Mouse (Mus musculus): ENCODE results near the gene Snrpa. TPM values are rescaled to one million over a fixed set of nuclear protein-coding genes. Genes with fewer than 3 reads are reported as not detected.
A peak's percentile ranks its signal among the peaks of the same experiment; 100 is the strongest.

The Snrpa gene
- polyA plus RNA-seq, 1 experiment, result 99.4 TPM

DNA sequence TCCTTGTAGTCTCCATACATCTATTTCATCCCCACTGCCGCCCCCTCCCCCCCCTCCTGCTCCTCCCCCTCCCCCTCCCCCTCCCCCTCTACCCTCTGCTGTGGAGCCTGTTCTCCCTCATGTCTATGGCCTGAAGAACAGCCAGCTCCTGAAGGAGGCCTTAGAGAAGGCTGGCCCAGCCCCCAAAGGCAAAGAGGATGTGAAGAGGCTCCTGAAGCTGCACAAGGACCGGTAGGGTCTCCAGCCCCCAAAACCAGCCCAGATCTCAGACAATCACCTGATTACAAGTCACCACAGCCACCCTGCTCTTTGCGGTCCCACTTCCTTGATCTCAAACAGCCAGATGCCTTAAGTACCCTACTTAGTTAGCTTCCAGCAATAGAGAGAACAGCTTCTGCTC lies 1.1 kb upstream of the Snrpa start:
- Histone ChIP-seq H3K4me3 (replicated peaks; ENCODE audit: control insufficient read depth, low read depth, low read length) (no peak overlapping the region), H3K4me1 (ENCODE audit: control insufficient read depth, insufficient read depth, low read length) (peaks cover 3% of the 10 kb centered on the region; the same call in 1 of the 2 replicates), H3K27ac (ENCODE audit: control insufficient read depth, insufficient read depth, low read depth, low read length, poor library complexity) (no peak overlapping the region)
- TF ChIP-seq POLR2A (IDR thresholded peaks at IDR 0.05; ENCODE audit: borderline replicate concordance, control insufficient read depth, low read depth, low read length) (no peak), CTCF (IDR thresholded peaks at IDR 0.05; ENCODE audit: control insufficient read depth, insufficient read depth, low read length) (no peak)
- WGBS, result 73% methylated on average over 3 of the region's 3 CpGs

DNA sequence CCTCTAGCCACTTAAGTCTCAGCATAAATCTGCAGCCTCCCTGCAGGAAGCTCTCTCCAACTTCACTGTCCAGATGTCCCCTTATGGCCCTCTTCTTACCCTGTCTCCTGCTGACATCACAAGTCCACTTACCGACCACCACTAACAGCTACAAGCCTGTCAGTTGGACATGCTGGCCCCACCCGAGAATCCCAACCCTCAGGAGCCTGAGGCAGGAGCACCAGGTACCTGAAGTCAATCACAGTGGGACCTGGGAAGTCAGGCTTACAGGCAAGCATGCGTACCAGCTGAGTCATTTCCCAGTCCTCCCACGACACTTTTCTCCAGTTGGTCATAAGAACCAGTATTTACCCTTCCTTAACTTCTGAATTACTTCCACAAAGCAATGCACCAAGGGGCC lies 2.3 kb downstream of the Snrpa start:
- WGBS, result 69% methylated on average over 4 of the region's 4 CpGs
- Histone ChIP-seq H3K4me3 (replicated peaks; ENCODE audit: control insufficient read depth, low read depth, low read length) (no peak overlapping the region), H3K4me1 (ENCODE audit: control insufficient read depth, insufficient read depth, low read length) (peaks cover 3% of the 10 kb centered on the region; the same call in 1 of the 2 replicates), H3K27ac (ENCODE audit: control insufficient read depth, insufficient read depth, low read depth, low read length, poor library complexity) (no peak overlapping the region)
- TF ChIP-seq POLR2A (IDR thresholded peaks at IDR 0.05; ENCODE audit: borderline replicate concordance, control insufficient read depth, low read depth, low read length) (no peak), CTCF (IDR thresholded peaks at IDR 0.05; ENCODE audit: control insufficient read depth, insufficient read depth, low read length) (no peak)

DNA sequence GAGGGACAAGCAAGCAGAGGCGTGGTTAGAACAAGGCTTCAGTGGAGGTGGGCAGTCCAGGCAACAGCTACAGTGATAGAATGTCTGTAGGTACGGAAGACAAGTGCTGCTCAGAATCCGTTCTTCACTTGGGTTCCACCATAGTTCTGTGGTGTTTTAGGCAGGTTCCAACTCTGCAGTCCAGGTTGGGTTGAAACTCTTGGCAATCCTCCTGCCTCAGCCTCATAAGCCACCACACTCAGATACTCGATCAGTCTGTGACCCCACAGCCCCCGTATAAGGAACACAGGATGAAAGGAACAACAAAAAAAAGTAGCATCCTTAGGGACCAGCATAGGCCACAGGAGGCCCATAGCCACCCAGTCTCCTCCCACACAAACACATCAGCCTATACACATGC lies 3.6 kb downstream of the Snrpa start:
- WGBS, result 78% methylated on average over 5 of the region's 5 CpGs
- TF ChIP-seq CTCF (IDR thresholded peaks at IDR 0.05; ENCODE audit: control insufficient read depth, insufficient read depth, low read length), result no peak
- no peak for TF ChIP-seq POLR2A (IDR thresholded peaks at IDR 0.05; ENCODE audit: borderline replicate concordance, control insufficient read depth, low read depth, low read length)
- Histone ChIP-seq H3K4me1 (ENCODE audit: control insufficient read depth, insufficient read depth, low read length) (peaks cover 3% of the 10 kb centered on the region; the same call in 1 of the 2 replicates), H3K4me3 (replicated peaks; ENCODE audit: control insufficient read depth, low read depth, low read length) (no peak overlapping the region), H3K27ac (ENCODE audit: control insufficient read depth, insufficient read depth, low read depth, low read length, poor library complexity) (no peak overlapping the region)

DNA sequence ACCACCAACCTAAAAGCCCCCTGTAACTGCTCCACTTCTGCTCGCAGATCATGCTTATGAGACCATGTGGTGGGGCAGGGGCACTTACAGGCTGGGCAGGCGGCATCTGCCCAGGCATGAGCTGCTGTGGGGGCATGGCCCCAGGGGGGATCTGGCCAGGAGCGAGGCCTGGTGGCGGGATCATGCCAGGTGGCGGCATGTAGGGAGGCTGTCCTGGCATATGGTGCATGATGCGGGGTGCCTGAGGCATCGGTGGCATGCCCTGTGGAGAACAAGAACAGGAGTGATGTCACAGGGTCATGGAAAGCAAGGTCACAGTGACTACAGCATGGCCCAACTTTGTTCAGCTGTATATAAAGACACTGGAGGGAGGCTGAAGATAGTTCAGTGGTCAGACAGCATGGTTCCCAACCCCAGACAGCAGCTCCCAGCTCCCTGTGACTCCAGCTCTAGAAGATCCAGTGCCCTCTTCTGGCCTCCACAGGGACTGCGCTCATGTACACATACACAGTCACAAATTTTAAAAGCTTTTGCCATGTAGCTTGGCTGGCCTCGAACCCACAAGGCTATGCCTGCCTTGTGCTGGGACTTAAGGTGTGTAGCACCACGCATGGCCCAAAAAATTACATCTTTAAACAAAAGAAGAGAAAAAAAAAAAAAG lies 6.7 kb downstream of the Snrpa start:
- 92% methylated on average over 10 of the region's 10 CpGs for WGBS

DNA sequence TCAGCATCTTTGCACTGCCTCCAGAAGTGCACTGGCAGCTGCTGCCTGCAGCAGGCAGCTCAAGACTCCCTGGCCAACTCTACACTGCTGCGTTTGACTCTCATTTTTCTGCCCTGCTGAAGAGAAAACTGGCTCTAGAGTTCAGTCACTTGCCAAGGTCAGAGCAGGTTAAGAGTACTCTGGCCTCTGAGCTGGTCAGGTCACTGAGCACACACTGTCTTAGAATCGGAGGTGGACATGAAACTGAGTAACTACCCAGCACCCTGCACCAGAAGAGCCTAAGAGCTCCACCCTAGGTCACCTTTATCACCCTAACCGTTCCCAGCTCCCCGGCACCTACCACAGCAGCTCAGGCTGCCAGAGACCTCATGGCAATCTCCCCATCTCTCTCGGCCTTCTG lies 10.1 kb downstream of the Snrpa start:
- Histone ChIP-seq H3K27ac (ENCODE audit: control insufficient read depth, insufficient read depth, low read depth, low read length, poor library complexity) (no peak overlapping the region), H3K4me1 (ENCODE audit: control insufficient read depth, insufficient read depth, low read length) (no peaks in the 10 kb centered on the region), H3K4me3 (replicated peaks; ENCODE audit: control insufficient read depth, low read depth, low read length) (no peak overlapping the region)
- 79% methylated on average over 5 of the region's 5 CpGs for WGBS
- TF ChIP-seq CTCF (IDR thresholded peaks at IDR 0.05; ENCODE audit: control insufficient read depth, insufficient read depth, low read length) (no peak), POLR2A (IDR thresholded peaks at IDR 0.05; ENCODE audit: borderline replicate concordance, control insufficient read depth, low read depth, low read length) (no peak)

More for the DNA sequence above, 6.7 kb downstream of the Snrpa start:
- TF ChIP-seq POLR2A (IDR thresholded peaks at IDR 0.05; ENCODE audit: borderline replicate concordance, control insufficient read depth, low read depth, low read length), result no peak
- TF ChIP-seq CTCF (IDR thresholded peaks at IDR 0.05; ENCODE audit: control insufficient read depth, insufficient read depth, low read length), result peak; percentile 32; the same call in 1 of the 2 replicates
- Histone ChIP-seq H3K4me1 (ENCODE audit: control insufficient read depth, insufficient read depth, low read length) (no peaks in the 10 kb centered on the region), H3K4me3 (replicated peaks; ENCODE audit: control insufficient read depth, low read depth, low read length) (no peak overlapping the region), H3K27ac (ENCODE audit: control insufficient read depth, insufficient read depth, low read depth, low read length, poor library complexity) (no peak overlapping the region)

DNA sequence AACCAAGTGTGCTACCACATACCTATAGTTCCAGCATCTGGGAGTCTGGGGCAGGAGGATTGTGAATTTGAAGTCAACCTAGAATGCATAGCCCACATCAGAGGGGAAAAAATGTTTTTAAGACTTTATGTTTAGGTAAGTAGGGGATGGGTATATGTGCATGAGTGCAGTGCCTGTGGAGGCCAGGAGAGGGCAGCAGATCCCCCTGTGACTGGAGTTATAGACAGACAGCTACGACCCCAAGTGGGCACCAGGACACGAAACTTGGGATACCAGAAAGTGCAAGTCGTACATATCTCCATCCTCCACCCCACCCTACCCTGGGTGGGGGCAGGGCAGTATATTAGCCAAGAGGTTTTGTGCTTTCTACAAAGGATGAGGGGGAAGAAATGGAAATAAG lies 11.1 kb downstream of the Snrpa start:
- no peaks in the 10 kb centered on the region for H3K4me1 ChIP-seq (ENCODE audit: control insufficient read depth, insufficient read depth, low read length)
- no peak for TF ChIP-seq POLR2A (IDR thresholded peaks at IDR 0.05; ENCODE audit: borderline replicate concordance, control insufficient read depth, low read depth, low read length)
- TF ChIP-seq CTCF (IDR thresholded peaks at IDR 0.05; ENCODE audit: control insufficient read depth, insufficient read depth, low read length), result peak; percentile 85
- no peak overlapping the region for H3K4me3 ChIP-seq (replicated peaks; ENCODE audit: control insufficient read depth, low read depth, low read length)
- 54% methylated on average over 3 of the region's 3 CpGs for WGBS
- no peak overlapping the region for H3K27ac ChIP-seq (ENCODE audit: control insufficient read depth, insufficient read depth, low read depth, low read length, poor library complexity)

DNA sequence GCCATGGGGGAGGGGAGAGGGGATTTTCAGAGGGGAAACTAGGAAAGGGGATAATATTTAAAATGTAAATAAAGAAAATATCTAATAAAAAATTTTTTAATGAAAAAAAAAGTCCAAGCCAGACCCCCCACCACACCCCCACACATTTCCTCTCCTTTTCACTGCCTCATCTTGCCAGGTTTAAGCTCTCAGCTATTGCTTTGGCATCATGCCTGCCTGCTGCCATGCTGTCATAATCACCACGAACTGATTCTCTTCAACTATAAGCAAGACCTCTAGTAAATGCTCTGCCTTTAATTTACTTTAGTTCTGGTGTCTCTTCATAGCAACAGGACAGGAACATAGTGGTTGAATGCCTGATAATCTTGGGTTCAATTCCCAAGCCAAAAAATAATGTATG lies 13.6 kb downstream of the Snrpa start:
- TF ChIP-seq POLR2A (IDR thresholded peaks at IDR 0.05; ENCODE audit: borderline replicate concordance, control insufficient read depth, low read depth, low read length), result no peak
- no peak for TF ChIP-seq CTCF (IDR thresholded peaks at IDR 0.05; ENCODE audit: control insufficient read depth, insufficient read depth, low read length)
- H3K4me3 ChIP-seq (replicated peaks; ENCODE audit: control insufficient read depth, low read depth, low read length), result no peak overlapping the region
- no peaks in the 10 kb centered on the region for H3K4me1 ChIP-seq (ENCODE audit: control insufficient read depth, insufficient read depth, low read length)
- H3K27ac ChIP-seq (ENCODE audit: control insufficient read depth, insufficient read depth, low read depth, low read length, poor library complexity), result no peak overlapping the region
- WGBS, result 72% methylated on average over 1 of the region's 1 CpGs

DNA sequence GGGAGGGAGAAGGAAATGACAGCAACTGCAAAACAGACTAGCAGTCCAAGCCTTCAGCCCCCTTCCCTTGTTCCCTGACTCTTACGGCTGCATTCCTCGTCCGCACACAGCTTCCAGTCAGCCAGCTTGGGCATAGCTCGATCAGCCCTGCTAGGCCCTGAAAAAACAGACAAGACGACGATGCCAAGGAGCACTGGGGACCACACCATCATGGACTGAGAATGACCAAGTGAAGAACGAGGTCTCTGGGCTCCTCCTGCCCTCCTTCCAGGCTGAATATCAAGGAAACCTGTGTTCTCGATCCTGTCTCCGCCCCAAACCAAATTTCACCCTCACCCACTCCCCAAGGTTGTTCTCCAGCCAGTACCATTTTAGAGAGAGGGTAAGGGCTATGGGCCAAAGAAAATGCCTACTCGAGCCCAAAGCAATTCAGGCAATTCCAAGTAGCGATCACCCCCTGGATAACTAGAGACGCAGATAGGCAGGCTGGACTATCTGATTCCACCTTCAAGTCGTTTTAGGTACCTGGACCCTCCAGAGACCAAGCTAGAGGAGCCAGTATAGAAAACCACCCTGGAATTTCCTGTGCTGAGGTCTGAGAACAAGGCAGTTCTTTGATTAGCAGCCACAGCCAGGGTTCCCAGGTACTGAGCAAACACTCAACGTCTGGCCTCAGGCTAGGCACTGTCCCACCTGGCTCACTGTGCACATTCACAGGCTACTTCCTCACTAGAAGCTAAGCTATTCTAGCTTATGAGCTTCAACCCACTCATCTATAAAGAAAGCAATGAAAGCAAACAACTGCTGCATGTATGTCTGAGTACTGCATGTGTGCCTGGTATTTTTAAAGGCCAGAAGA lies 15.0 kb downstream of the Snrpa start, which contains the start of the genes Gm21983 and Mia:
Gm21983 (minus strand) TSS at position 250 of the 859 bp plus-strand sequence.
Mia (minus strand) TSS at position 321 of the 859 bp plus-strand sequence.
- TF ChIP-seq POLR2A (IDR thresholded peaks at IDR 0.05; ENCODE audit: borderline replicate concordance, control insufficient read depth, low read depth, low read length) (no peak), CTCF (IDR thresholded peaks at IDR 0.05; ENCODE audit: control insufficient read depth, insufficient read depth, low read length) (no peak)
- H3K27ac ChIP-seq (ENCODE audit: control insufficient read depth, insufficient read depth, low read depth, low read length, poor library complexity), result no peak within 1 kb of the TSS
- H3K4me3 ChIP-seq (replicated peaks; ENCODE audit: control insufficient read depth, low read depth, low read length), result no peak within 1 kb of the TSS
- H3K4me1 ChIP-seq (ENCODE audit: control insufficient read depth, insufficient read depth, low read length), result no peaks in the 10 kb centered on the region
- 78% methylated on average over 14 of the region's 14 CpGs for WGBS

Data from bone marrow, adult 2 months (tissue).